Mouse (Mus musculus) cerebellum, adult 2 months (tissue): ENCODE measurements at regions not wholly inside any gene's neighbourhood (a gene's known extent, or its start where the extent isn't known, plus 50 kb on each side); places are given as distances from the start of the nearest gene placed in this dataset.

ENCODE experiments used
- CTCF ChIP-seq: fragments of 200-500 bp; IDR thresholded peaks from 2 replicates; pipeline ENCODE4 v1.5.1; 2011; ENCODE audit warnings: low read depth, mild to moderate bottlenecking, control low read depth, low read length, moderate library complexity, borderline replicate concordance; ENCODE audit not compliant: insufficient read depth
- POLR2A ChIP-seq: fragments of 200-500 bp; IDR thresholded peaks from 2 replicates; pipeline ENCODE4 v1.6.1; 2011; ENCODE audit warnings: low read length, control low read depth, borderline replicate concordance; ENCODE audit not compliant: insufficient read depth

- TF ChIP-seq POLR2A (no peak), CTCF (peak; percentile 89)
Measured at GRCm38 (mm10) chr11:43348571-43348970, 77.5 kb downstream of the Pttg1 start.
